Mouse (Mus musculus) kidney, postnatal 36 days (tissue): ENCODE data around the gene Fam69a.
"Not testable (repeated sequence)": the region's sequence is repeated elsewhere in the genome, so short reads cannot be mapped to it uniquely, and the experiment has no call there.

ENCODE experiments used
- DNase-seq, 2 experiments: peaks; one replicate each; pipeline ENCODE4 v3.0.0; 2021 to 2022; ENCODE audit warnings: mixed read lengths in 2 of 2

Fam69a gene

GRCm38 (mm10) chr5:107986967-107987834 lies at the start of gene Fam69a:
TSS of gene Fam69a (minus strand) at chr5:107987085.
- DNase-seq, result peak; percentile 72 to 89

GRCm38 (mm10) chr5:108035523-108035922 lies 48.6 kb upstream of the Fam69a start:
- DNase-seq, result no peak

GRCm38 (mm10) chr5:108034194-108034593 lies 47.3 kb upstream of the Fam69a start:
- DNase-seq, result peak in 1 of 2 experiments; percentile 59

- no peak for DNase-seq
Observed at GRCm38 (mm10) chr5:108031267-108031666, 44.4 kb upstream of the Fam69a start.

- DNase-seq, result peak in 1 of 2 experiments; percentile 57
Observed at GRCm38 (mm10) chr5:108029968-108030367, 43.1 kb upstream of the Fam69a start.

- not testable (repeated sequence) for DNase-seq
Observed at GRCm38 (mm10) chr5:108028797-108029536, 42.1 kb upstream of the Fam69a start.

- no peak for DNase-seq
Observed at GRCm38 (mm10) chr5:108028230-108028629, 41.3 kb upstream of the Fam69a start.

GRCm38 (mm10) chr5:108021346-108021745 lies 34.5 kb upstream of the Fam69a start:
- no peak for DNase-seq

GRCm38 (mm10) chr5:108019367-108019766 lies 32.5 kb upstream of the Fam69a start:
- DNase-seq, result no peak

- peak in 1 of 2 experiments; percentile 43 for DNase-seq
Observed at GRCm38 (mm10) chr5:108017232-108017631, 30.3 kb upstream of the Fam69a start.

GRCm38 (mm10) chr5:108015422-108015821 lies 28.5 kb upstream of the Fam69a start:
- DNase-seq, result peak; percentile 28 to 41

- no peak for DNase-seq
Observed at GRCm38 (mm10) chr5:108014173-108014572, 27.3 kb upstream of the Fam69a start.

- no peak for DNase-seq
Observed at GRCm38 (mm10) chr5:108009721-108010120, 22.8 kb upstream of the Fam69a start.

- peak in 1 of 2 experiments; percentile 46 for DNase-seq
Observed at GRCm38 (mm10) chr5:108005134-108005533, 18.2 kb upstream of the Fam69a start.

- no peak for DNase-seq
Observed at GRCm38 (mm10) chr5:108002734-108003133, 15.8 kb upstream of the Fam69a start.

- peak; percentile 62 to 78 for DNase-seq
Observed at GRCm38 (mm10) chr5:108000776-108001548, 14.1 kb upstream of the Fam69a start.

- DNase-seq, result no peak
Observed at GRCm38 (mm10) chr5:107997717-107998116, 10.8 kb upstream of the Fam69a start.

- DNase-seq, result no peak
Observed at GRCm38 (mm10) chr5:107995936-107996335, 9.1 kb upstream of the Fam69a start.

- no peak for DNase-seq
Observed at GRCm38 (mm10) chr5:107987835-107988251, 958 bp upstream of the Fam69a start.

- DNase-seq, result peak; percentile 69 to 71
Observed at GRCm38 (mm10) chr5:107986255-107986966, 474 bp downstream of the Fam69a start.

- peak; percentile 46 to 72 for DNase-seq
Observed at GRCm38 (mm10) chr5:107983946-107984345, 2.9 kb downstream of the Fam69a start.

- DNase-seq, result peak in 1 of 2 experiments; percentile 38
Observed at GRCm38 (mm10) chr5:107982016-107982415, 4.9 kb downstream of the Fam69a start.
